Comparison of ENCODE assay signal across 8 mouse cellular contexts in the genomic region with DNA sequence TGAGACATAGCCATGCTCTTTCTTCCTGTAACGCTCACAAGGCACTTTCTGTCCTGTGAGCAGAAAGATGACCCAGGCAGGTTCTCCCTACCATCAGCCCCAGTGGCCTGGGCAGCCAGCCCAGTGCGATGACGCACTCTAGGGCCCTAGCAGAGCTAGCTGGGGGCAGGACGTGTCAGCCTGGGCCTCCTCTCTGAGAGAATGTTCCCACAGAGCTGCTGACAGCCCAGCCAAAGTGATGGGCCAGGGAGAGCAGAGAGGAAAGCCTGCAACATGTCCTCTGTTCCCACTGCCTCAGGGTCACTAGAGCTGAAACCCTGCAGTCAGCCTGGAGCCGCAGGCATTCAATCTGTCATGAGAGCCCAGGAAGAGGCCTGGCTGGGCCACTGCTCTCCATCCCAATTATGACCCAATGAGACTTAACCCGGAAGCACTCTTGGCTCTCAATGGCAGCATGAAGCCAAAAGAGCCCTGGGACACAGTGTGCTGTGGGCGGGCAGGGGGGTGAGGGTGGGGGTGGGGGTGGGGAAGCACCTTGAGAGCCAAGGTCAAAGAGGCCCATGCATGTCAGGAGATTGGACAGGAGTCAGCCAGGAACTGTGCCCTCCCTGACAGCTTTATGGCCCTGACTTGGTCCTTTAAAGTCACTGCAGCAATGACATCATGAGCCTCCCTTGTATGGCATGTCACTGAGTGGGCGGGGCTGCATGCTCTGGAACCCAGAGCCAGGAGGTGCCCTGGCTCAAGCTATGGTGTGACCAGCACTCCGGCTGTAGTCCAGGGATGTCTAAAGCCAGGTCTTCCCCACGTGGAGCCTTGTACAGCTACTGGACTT.
DNase-seq lines count a peak whose midpoint lies in the region; ATAC-seq and TF ChIP-seq lines count a peak whose summit lies in the region.
"Had no signal": no experiment of that assay in that cellular context is flagged by ENCODE, and none has a peak within 500 bp of the region (broad histone marks: within the 10 kb centered on the region; RNA-seq: fewer than 3 reads in every experiment).

No protein-coding gene starts in this region.

- ATAC-seq in intestine, embryonic 16.5 days, result peak; percentile 42
- peak; percentile 81 for ATAC-seq in liver, postnatal 0 days
- no peak for ATAC-seq in activated CD4-positive, CD25-positive, alpha-beta regulatory T cell, adult 4 months

- H3K27me3 ChIP-seq in intestine, embryonic 16.5 days (replicated peaks; ENCODE audit: control insufficient read depth, insufficient read depth, low read length), result 0 out of 2 replicates have a peak, but pooled peaks cover 3% of the 10 kb centered on the region
- H3K27me3 ChIP-seq in liver, postnatal 0 days (ENCODE audit: insufficient read depth, low read length), result no peaks in the 10 kb centered on the region

- TF ChIP-seq EP300 in liver, postnatal 0 days (IDR thresholded peaks at IDR 0.05; ENCODE audit: low read depth), result peak; percentile 45; the same call in 1 of the 2 replicates

- no peak overlapping the region for H3K27ac ChIP-seq in intestine, embryonic 16.5 days (ENCODE audit: low read length)
- H3K27ac ChIP-seq in liver, postnatal 0 days (ENCODE audit: low read depth), result peak overlapping the region; percentile 6; the same call in 1 of the 2 replicates
- H3K27ac ChIP-seq: left cerebral cortex, adult 2 months had no signal

- 51% methylated on average over 10 of the region's 10 CpGs for WGBS in intestine, embryonic 16.5 days
- WGBS in liver, postnatal 0 days (ENCODE audit: insufficient replicate concordance), result 61% methylated on average over 10 of the region's 10 CpGs

- no peaks in the 10 kb centered on the region for H3K36me3 ChIP-seq in intestine, embryonic 16.5 days (ENCODE audit: control insufficient read depth, insufficient read depth, low read length)
- H3K36me3 ChIP-seq in liver, postnatal 0 days (replicated peaks; ENCODE audit: insufficient read depth, low read length), result no peaks in the 10 kb centered on the region

- no peak overlapping the region for H3K4me3 ChIP-seq in intestine, embryonic 16.5 days (ENCODE audit: low read length)
- no peak overlapping the region for H3K4me3 ChIP-seq in liver, postnatal 0 days (ENCODE audit: low read depth, low read length)
- H3K4me3 ChIP-seq: left cerebral cortex, adult 2 months had no signal

- DNase-seq in MN1 (ENCODE audit: low spot score) (peak; percentile 88), ZHBTc4 (ENCODE audit: low read depth, low spot score) (peak; percentile 35)
- peak; percentile 31 to 61 for DNase-seq in gastrocnemius, adult 8-10 months (ENCODE audit: low spot score in 2 of 2)
- DNase-seq in liver, postnatal 0 days, result peak; percentile 56
- DNase-seq in embryo, embryonic 10 days (ENCODE audit: low spot score), result no peak

- H3K4me2 ChIP-seq in intestine, embryonic 16.5 days (ENCODE audit: low read depth, low read length), result no peak overlapping the region
- H3K4me2 ChIP-seq in liver, postnatal 0 days (ENCODE audit: low read depth, low read length), result no peak overlapping the region

- no peak for TF ChIP-seq CTCF in liver, postnatal 0 days (IDR thresholded peaks at IDR 0.05; ENCODE audit: low read depth)

- no peaks in the 10 kb centered on the region for H3K9me3 ChIP-seq in intestine, embryonic 16.5 days (ENCODE audit: control insufficient read depth, low read length)
- H3K9me3 ChIP-seq in liver, postnatal 0 days (ENCODE audit: low read length), result no peaks in the 10 kb centered on the region

- H3K9ac ChIP-seq in intestine, embryonic 16.5 days (ENCODE audit: low read depth, low read length), result no peak overlapping the region
- H3K9ac ChIP-seq in liver, postnatal 0 days (replicated peaks), result no peak overlapping the region

- peaks cover 24% of the 10 kb centered on the region for H3K4me1 ChIP-seq in intestine, embryonic 16.5 days (ENCODE audit: control insufficient read depth, insufficient read depth, low read length)
- H3K4me1 ChIP-seq in liver, postnatal 0 days (ENCODE audit: insufficient read depth), result no peaks in the 10 kb centered on the region
